Mouse (Mus musculus): ENCODE data around the gene Odf2. TPM values are rescaled to one million over a fixed set of nuclear protein-coding genes. Genes with fewer than 3 reads are reported as not detected.

The Odf2 gene
- total and polyA plus RNA-seq, 3 experiments = 49.3 to 82.8 TPM; not detected in 1

DNA sequence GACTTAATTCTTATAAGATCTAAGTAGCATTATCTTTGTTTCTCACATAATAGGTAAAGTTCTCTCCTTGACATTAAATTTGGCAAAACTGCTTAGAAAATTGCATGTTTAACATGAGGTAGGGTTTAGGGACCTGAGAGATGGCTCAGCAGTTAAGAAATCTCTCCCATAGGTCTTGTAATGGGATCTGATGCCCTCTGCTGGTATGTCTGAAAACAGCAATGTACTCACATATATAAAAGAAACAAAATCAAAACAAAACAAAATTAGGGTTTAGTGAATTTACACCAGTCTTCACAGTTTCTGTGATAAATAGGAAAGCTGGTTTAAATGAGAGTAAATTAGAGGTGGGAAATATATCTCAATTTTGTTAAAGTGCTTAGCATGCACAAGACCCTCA, 88.3 kb downstream of the Odf2 start:
- no peak overlapping the region for H3K9ac ChIP-seq (ENCODE audit: control insufficient read depth, low read depth, low read length, poor library complexity, severe bottlenecking)
- peak; percentile 86 for TF ChIP-seq SMC3 (IDR thresholded peaks at IDR 0.05; ENCODE audit: low read depth, low read length)
- TF ChIP-seq RAD21 (IDR thresholded peaks at IDR 0.05; ENCODE audit: low read depth, low read length) = peak; percentile 88
- TF ChIP-seq MYB (IDR thresholded peaks at IDR 0.05; ENCODE audit: low read depth, low read length) = no peak
- peak; percentile 73 for TF ChIP-seq ZC3H11A (IDR thresholded peaks at IDR 0.05; ENCODE audit: low read depth, low read length)
- no peak for TF ChIP-seq JUND (IDR thresholded peaks at IDR 0.05; ENCODE audit: low read depth, low read length)
- peak; percentile 48; the same call in 1 of the 2 replicates for TF ChIP-seq SIN3A (IDR thresholded peaks at IDR 0.05; ENCODE audit: low read length)
- TF ChIP-seq CTCF (IDR thresholded peaks at IDR 0.05 in 2 of 3, conservative IDR thresholded peaks at IDR 0.05 in 1 of 3; ENCODE audit: control insufficient read depth in 1 of 3, insufficient read depth in 1 of 3, low read depth in 2 of 3, low read length in 3 of 3, poor library complexity in 1 of 3, severe bottlenecking in 1 of 3) = peak; percentile 27 to 88 (median 71); a peak in 4 of 6 replicates
- peaks cover 0 to 7% of the 10 kb centered on the region in 2 experiments; a peak in 2 of 4 replicates for H3K4me1 ChIP-seq (ENCODE audit: control insufficient read depth in 1 of 2, insufficient read depth in 2 of 2, low read length in 2 of 2)
- no peak overlapping the region for H3K27ac ChIP-seq (ENCODE audit: control insufficient read depth, low read depth, low read length)
- no peaks in the 10 kb centered on the region for H3K79me2 ChIP-seq (ENCODE audit: control insufficient read depth, insufficient read depth, low read length, poor library complexity)
- H3K27me3 ChIP-seq (ENCODE audit: control insufficient read depth in 1 of 2, insufficient read depth in 2 of 2, low read length in 2 of 2) = no peaks in the 10 kb centered on the region
- DNase-seq (ENCODE audit: low read depth, low spot score) = peak; percentile 71
- no peaks in the 10 kb centered on the region for H3K9me3 ChIP-seq (replicated peaks; ENCODE audit: insufficient read depth, low read length)
- H3K4me3 ChIP-seq (ENCODE audit: control insufficient read depth in 1 of 2, insufficient read depth in 1 of 2, low read depth in 2 of 2, low read length in 2 of 2) = no peak overlapping the region
- peaks cover 0 to 8% of the 10 kb centered on the region in 2 experiments; a peak in 2 of 4 replicates for H3K36me3 ChIP-seq (ENCODE audit: control insufficient read depth in 1 of 2, insufficient read depth in 2 of 2, low read length in 2 of 2)

DNA sequence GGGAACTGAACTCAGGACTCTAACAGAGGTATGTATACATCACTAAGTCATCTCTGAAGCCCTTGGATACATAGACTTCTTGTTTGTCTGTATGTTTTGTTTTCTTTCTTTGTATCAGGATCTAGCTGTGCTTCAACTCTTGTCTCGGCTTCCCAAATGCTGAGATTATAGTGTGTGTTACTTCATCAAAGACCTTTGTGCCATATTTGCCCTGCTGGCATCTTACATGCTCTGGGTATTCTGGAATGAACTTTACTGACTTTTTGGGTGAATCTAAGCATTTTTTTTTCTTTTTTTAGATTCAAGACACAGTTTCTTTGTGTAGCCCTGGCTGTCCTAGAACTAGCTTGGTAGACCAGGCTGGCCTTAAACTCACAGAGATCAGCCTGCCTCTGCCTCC, 91.6 kb downstream of the Odf2 start:
- Histone ChIP-seq H3K4me1 (ENCODE audit: control insufficient read depth in 1 of 2, insufficient read depth in 2 of 2, low read length in 2 of 2) (no peaks in the 10 kb centered on the region), H3K27ac (ENCODE audit: control insufficient read depth, low read depth, low read length) (no peak overlapping the region), H3K9ac (ENCODE audit: control insufficient read depth, low read depth, low read length, poor library complexity, severe bottlenecking) (no peak overlapping the region), H3K36me3 (ENCODE audit: control insufficient read depth in 1 of 2, insufficient read depth in 2 of 2, low read length in 2 of 2) (no peaks in the 10 kb centered on the region), H3K4me3 (ENCODE audit: control insufficient read depth in 1 of 2, insufficient read depth in 1 of 2, low read depth in 2 of 2, low read length in 2 of 2) (no peak overlapping the region), H3K9me3 (replicated peaks; ENCODE audit: insufficient read depth, low read length) (no peaks in the 10 kb centered on the region), H3K27me3 (ENCODE audit: control insufficient read depth in 1 of 2, insufficient read depth in 2 of 2, low read length in 2 of 2) (no peaks in the 10 kb centered on the region), H3K79me2 (ENCODE audit: control insufficient read depth, insufficient read depth, low read length, poor library complexity) (no peaks in the 10 kb centered on the region)
- TF ChIP-seq SMC3 (IDR thresholded peaks at IDR 0.05; ENCODE audit: low read depth, low read length) (no peak), MEF2A (IDR thresholded peaks at IDR 0.05; ENCODE audit: extremely low read depth, insufficient replicate concordance, low read depth, low read length, poor library complexity, severe bottlenecking) (no peak), POLR2A (IDR thresholded peaks at IDR 0.05; ENCODE audit: control insufficient read depth in 1 of 2, insufficient read depth in 1 of 2, low read depth in 1 of 2, low read length in 2 of 2, poor library complexity in 1 of 2) (no peak), TBP (IDR thresholded peaks at IDR 0.05; ENCODE audit: low read depth, low read length) (no peak), CHD1 (IDR thresholded peaks at IDR 0.05; ENCODE audit: low read depth, low read length) (no peak), UBTF (IDR thresholded peaks at IDR 0.05; ENCODE audit: borderline replicate concordance, insufficient read depth, low read depth, low read length) (no peak), SIN3A (IDR thresholded peaks at IDR 0.05; ENCODE audit: low read length) (no peak), MXI1 (IDR thresholded peaks at IDR 0.05; ENCODE audit: low read depth, low read length) (no peak), MAFK (IDR thresholded peaks at IDR 0.05; ENCODE audit: borderline replicate concordance, low read depth, low read length) (no peak), NELFE (IDR thresholded peaks at IDR 0.05; ENCODE audit: low read depth, low read length) (no peak)
- no peak for DNase-seq (ENCODE audit: low read depth, low spot score)

Other genes starting within 250 kb of the Odf2 start
- gene Gm13420, start 137.5 kb upstream of the Odf2 start, total RNA-seq (2012; rRNA removed) = not detected in 2 replicates
- under 1 TPM in 1 of 2 experiments, not detected in 1; 0.07 TPM for gene Gm13420, start 137.5 kb upstream of the Odf2 start, polyA plus RNA-seq (2012; ENCODE audit: insufficient read depth in 1 of 2, insufficient read length in 2 of 2, low read depth in 1 of 2, low replicate concordance in 2 of 2, missing spikeins in 1 of 2)
- not detected in 2 replicates for gene Gm13547, start 129.9 kb upstream of the Odf2 start, total RNA-seq (2012; rRNA removed)
- under 1 TPM in 1 of 2 experiments, not detected in 1; 0.86 TPM for gene Gm13547, start 129.9 kb upstream of the Odf2 start, polyA plus RNA-seq (2012; ENCODE audit: insufficient read depth in 1 of 2, insufficient read length in 2 of 2, low read depth in 1 of 2, low replicate concordance in 2 of 2, missing spikeins in 1 of 2)
- gene Coq4, start 101.7 kb upstream of the Odf2 start, total RNA-seq (2012; rRNA removed) = 23.5 and 25.4 TPM in 2 replicates
- 10 to 100 TPM in 1 of 2 experiments, not detected in 1; 33.2 TPM for gene Coq4, start 101.7 kb upstream of the Odf2 start, polyA plus RNA-seq (2012; ENCODE audit: insufficient read depth in 1 of 2, insufficient read length in 2 of 2, low read depth in 1 of 2, low replicate concordance in 2 of 2, missing spikeins in 1 of 2)
- 34.8 and 40.9 TPM in 2 replicates for gene Trub2, start 100.7 kb upstream of the Odf2 start, total RNA-seq (2012; rRNA removed)
- 10 to 100 TPM in 1 of 2 experiments, not detected in 1; 44.7 TPM for gene Trub2, start 100.7 kb upstream of the Odf2 start, polyA plus RNA-seq (2012; ENCODE audit: insufficient read depth in 1 of 2, insufficient read length in 2 of 2, low read depth in 1 of 2, low replicate concordance in 2 of 2, missing spikeins in 1 of 2)
- gene Slc27a4, start 86.6 kb upstream of the Odf2 start, total RNA-seq (2012; rRNA removed) = 7.9 and 10.9 TPM in 2 replicates
- 10 to 100 TPM in 1 of 2 experiments, not detected in 1; 14.9 TPM for gene Slc27a4, start 86.6 kb upstream of the Odf2 start, polyA plus RNA-seq (2012; ENCODE audit: insufficient read depth in 1 of 2, insufficient read length in 2 of 2, low read depth in 1 of 2, low replicate concordance in 2 of 2, missing spikeins in 1 of 2)
- 76.2 and 90.5 TPM in 2 replicates for gene Urm1, start 69.1 kb upstream of the Odf2 start, total RNA-seq (2012; rRNA removed)
- 100 to 1,000 TPM in 1 of 2 experiments, not detected in 1; 131 TPM for gene Urm1, start 69.1 kb upstream of the Odf2 start, polyA plus RNA-seq (2012; ENCODE audit: insufficient read depth in 1 of 2, insufficient read length in 2 of 2, low read depth in 1 of 2, low replicate concordance in 2 of 2, missing spikeins in 1 of 2)
- 7.5 and 8.8 TPM in 2 replicates for gene Cercam, start 20.1 kb upstream of the Odf2 start, total RNA-seq (2012; rRNA removed)
- 10 to 100 TPM in 1 of 2 experiments, not detected in 1; 23.4 TPM for gene Cercam, start 20.1 kb upstream of the Odf2 start, polyA plus RNA-seq (2012; ENCODE audit: insufficient read depth in 1 of 2, insufficient read length in 2 of 2, low read depth in 1 of 2, low replicate concordance in 2 of 2, missing spikeins in 1 of 2)
- 41.9 and 46.1 TPM in 2 replicates for gene Gle1, start 46.2 kb downstream of the Odf2 start, total RNA-seq (2012; rRNA removed)
- gene Gle1, start 46.2 kb downstream of the Odf2 start, polyA plus RNA-seq (2012; ENCODE audit: insufficient read depth in 1 of 2, insufficient read length in 2 of 2, low read depth in 1 of 2, low replicate concordance in 2 of 2, missing spikeins in 1 of 2) = 10 to 100 TPM in 1 of 2 experiments, not detected in 1; 77.0 TPM
- 26.2 and 31.2 TPM in 2 replicates for gene Sptan1, start 76.3 kb downstream of the Odf2 start, total RNA-seq (2012; rRNA removed)
- 10 to 100 TPM in 1 of 2 experiments, not detected in 1; 29.5 TPM for gene Sptan1, start 76.3 kb downstream of the Odf2 start, polyA plus RNA-seq (2012; ENCODE audit: insufficient read depth in 1 of 2, insufficient read length in 2 of 2, low read depth in 1 of 2, low replicate concordance in 2 of 2, missing spikeins in 1 of 2)
- gene Wdr34, start 159.7 kb downstream of the Odf2 start, total RNA-seq (2012; rRNA removed) = 49.3 and 53.1 TPM in 2 replicates
- gene Wdr34, start 159.7 kb downstream of the Odf2 start, polyA plus RNA-seq (2012; ENCODE audit: insufficient read depth in 1 of 2, insufficient read length in 2 of 2, low read depth in 1 of 2, low replicate concordance in 2 of 2, missing spikeins in 1 of 2) = 10 to 100 TPM in 1 of 2 experiments, not detected in 1; 78.3 TPM
- 580 and 633 TPM in 2 replicates for gene Set, start 168.2 kb downstream of the Odf2 start, total RNA-seq (2012; rRNA removed)
- gene Set, start 168.2 kb downstream of the Odf2 start, polyA plus RNA-seq (2012; ENCODE audit: insufficient read depth in 1 of 2, insufficient read length in 2 of 2, low read depth in 1 of 2, low replicate concordance in 2 of 2, missing spikeins in 1 of 2) = 100 to 1,000 TPM; 250 to 973 TPM
- gene Pkn3, start 188.5 kb downstream of the Odf2 start, total RNA-seq (2012; rRNA removed) = 2.0 and 2.9 TPM in 2 replicates
- 1 to 10 TPM in 1 of 2 experiments, not detected in 1; 5.8 TPM for gene Pkn3, start 188.5 kb downstream of the Odf2 start, polyA plus RNA-seq (2012; ENCODE audit: insufficient read depth in 1 of 2, insufficient read length in 2 of 2, low read depth in 1 of 2, low replicate concordance in 2 of 2, missing spikeins in 1 of 2)
- gene Zdhhc12, start 204.4 kb downstream of the Odf2 start, total RNA-seq (2012; rRNA removed) = 22.6 and 25.1 TPM in 2 replicates
- 10 to 100 TPM in 1 of 2 experiments, not detected in 1; 42.1 TPM for gene Zdhhc12, start 204.4 kb downstream of the Odf2 start, polyA plus RNA-seq (2012; ENCODE audit: insufficient read depth in 1 of 2, insufficient read length in 2 of 2, low read depth in 1 of 2, low replicate concordance in 2 of 2, missing spikeins in 1 of 2)
- gene Zer1, start 235.4 kb downstream of the Odf2 start, total RNA-seq (2012; rRNA removed) = 3.9 and 4.3 TPM in 2 replicates
- gene Zer1, start 235.4 kb downstream of the Odf2 start, polyA plus RNA-seq (2012; ENCODE audit: insufficient read depth in 1 of 2, insufficient read length in 2 of 2, low read depth in 1 of 2, low replicate concordance in 2 of 2, missing spikeins in 1 of 2) = 10 to 100 TPM in 1 of 2 experiments, not detected in 1; 14.0 TPM
- 49.1 and 62.4 TPM in 2 replicates for gene Tbc1d13, start 244.5 kb downstream of the Odf2 start, total RNA-seq (2012; rRNA removed)
- 10 to 100 TPM in 1 of 2 experiments, not detected in 1; 78.5 TPM for gene Tbc1d13, start 244.5 kb downstream of the Odf2 start, polyA plus RNA-seq (2012; ENCODE audit: insufficient read depth in 1 of 2, insufficient read length in 2 of 2, low read depth in 1 of 2, low replicate concordance in 2 of 2, missing spikeins in 1 of 2)